Mouse (Mus musculus) stomach, embryonic 15.5 days (tissue): Measurements from ENCODE around the gene Mark4. TPM values are rescaled to one million over a fixed set of nuclear protein-coding genes. Genes with fewer than 3 reads are reported as not detected.
A peak's percentile ranks its signal among the peaks of the same experiment; 100 is the strongest.

ENCODE experiments used
- ATAC-seq: fragments of 200-750 bp; cut with Nextera tagmentation; 2 replicates; pipeline ENCODE4 v1.8.0; 2017; ENCODE audit warnings: low read depth, moderate number of reproducible peaks, moderate TSS enrichment; ENCODE audit not compliant: insufficient read depth, low FRiP score
- H3K27ac ChIP-seq: fragments of 300-500 bp; sonication (generic); 2 replicates; pipeline ENCODE4 v1.5.1; 2015; ENCODE audit warnings: mild to moderate bottlenecking, inconsistent platforms
- H3K27me3 ChIP-seq: fragments of 300-500 bp; sonication (generic); replicated peaks from 2 replicates; pipeline ENCODE4 v1.6.1; 2015; ENCODE audit warnings: inconsistent platforms
- H3K36me3 ChIP-seq: fragments of 300-500 bp; sonication (generic); 2 replicates; pipeline ENCODE4 v1.6.1; 2015; ENCODE audit warnings: inconsistent platforms
- H3K4me1 ChIP-seq: fragments of 300-500 bp; sonication (generic); 2 replicates; pipeline ENCODE4 v1.6.1; 2015; ENCODE audit warnings: inconsistent platforms
- H3K4me2 ChIP-seq: fragments of 300-500 bp; sonication (generic); 2 replicates; pipeline ENCODE4 v1.6.1; 2015; ENCODE audit warnings: mild to moderate bottlenecking, inconsistent platforms
- H3K4me3 ChIP-seq: fragments of 300-500 bp; sonication (generic); replicated peaks from 2 replicates; pipeline ENCODE4 v1.5.1; 2015; ENCODE audit warnings: inconsistent platforms
- H3K9ac ChIP-seq: fragments of 300-500 bp; sonication (generic); 2 replicates; pipeline ENCODE4 v1.6.1; 2015; ENCODE audit warnings: inconsistent platforms
- H3K9me3 ChIP-seq: fragments of 300-500 bp; sonication (generic); 2 replicates; pipeline ENCODE4 v1.6.1; 2016; ENCODE audit warnings: inconsistent platforms
- WGBS: fragments of 180-500 bp; shearing (Covaris S2); methylation state at CpG from one replicate; pipeline ENCODE4 v1.1.7; 2015; 5-methylcytosine and 5-hydroxymethylcytosine counted together
- polyA plus RNA-seq: library from polyadenylated mRNA; unstranded; fragments of >200 nt; fragmentation: Nextera tagmentation; extraction: Ambion mirVana; gene quantifications from 2 replicates; pipeline ENCODE4 v1.2.1, GENCODE M21; 2015

The Mark4 gene
- polyA plus RNA-seq, 1 experiment from 2014 or later = 7.8 TPM

GRCm38 (mm10) chr7:19405417-19405816, 53.2 kb downstream of the Mark4 start:
- Histone ChIP-seq H3K27ac (no peak overlapping the region), H3K9ac (no peak overlapping the region), H3K36me3 (no peaks in the 10 kb centered on the region), H3K4me1 (0 out of 2 replicates have a peak, but pooled peaks cover 4% of the 10 kb centered on the region), H3K4me3 (no peak overlapping the region), H3K4me2 (peak overlapping the region; percentile 40; the same call in 1 of the 2 replicates), H3K9me3 (no peaks in the 10 kb centered on the region), H3K27me3 (peaks cover 31% of the 10 kb centered on the region)
- ATAC-seq = no peak
- WGBS = 1% methylated on average over 19 of the region's 19 CpGs

- Histone ChIP-seq H3K4me1 (peaks cover 8% of the 10 kb centered on the region; the same call in 1 of the 2 replicates), H3K4me2 (peak within 1 kb of the TSS; percentile 79), H3K27ac (no peak within 1 kb of the TSS), H3K27me3 (peaks cover 33% of the 10 kb centered on the region), H3K9ac (peak within 1 kb of the TSS; percentile 44; the same call in 1 of the 2 replicates), H3K9me3 (no peaks in the 10 kb centered on the region), H3K36me3 (no peaks in the 10 kb centered on the region), H3K4me3 (peak within 1 kb of the TSS; percentile 62)
- 48% methylated on average over 7 of the region's 7 CpGs for WGBS
- no peak for ATAC-seq
Observed at GRCm38 (mm10) chr7:19404476-19404875, 54.1 kb downstream of the Mark4 start, which contains the start of gene Ckm. Gene Ckm, plus strand, starts transcription at chr7:19404776.

DNA sequence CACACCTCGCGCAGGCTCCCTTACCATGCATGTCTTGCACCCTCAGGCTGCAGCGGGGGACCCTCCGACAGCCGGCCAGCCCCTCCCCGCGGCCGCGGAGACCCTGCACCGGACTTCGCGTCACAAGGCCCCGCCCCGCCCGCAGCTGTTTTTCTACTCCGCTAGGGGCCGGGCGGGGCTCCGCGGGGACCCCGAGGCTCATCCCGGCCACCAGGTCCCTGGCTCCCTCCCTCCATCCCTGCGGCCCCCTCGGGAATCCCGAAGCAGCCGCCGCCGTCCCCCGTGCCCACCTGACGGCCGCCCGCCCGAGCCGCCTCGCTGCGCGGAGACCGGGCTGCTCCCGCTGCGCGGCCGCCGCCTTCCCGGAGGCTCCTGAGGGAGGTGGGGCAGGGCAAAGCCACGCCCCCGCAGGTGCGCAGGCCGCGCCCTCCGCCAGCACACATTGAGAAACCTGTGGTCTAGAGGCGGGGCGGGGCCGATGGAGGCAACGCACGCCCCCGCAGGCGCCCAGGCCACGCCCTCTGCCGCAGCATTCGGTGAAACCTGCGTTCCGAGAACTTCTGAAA, 54.8 kb downstream of the Mark4 start, which contains the start of gene Klc3:
Gene Klc3 (minus strand): TSS at position 374 of the 566 bp plus-strand sequence.
- H3K4me3 ChIP-seq = peak within 1 kb of the TSS; percentile 62
- no peaks in the 10 kb centered on the region for H3K9me3 ChIP-seq
- peak within 1 kb of the TSS; percentile 44; the same call in 1 of the 2 replicates for H3K9ac ChIP-seq
- H3K27me3 ChIP-seq = peaks cover 36% of the 10 kb centered on the region
- peak; percentile 75 for ATAC-seq
- WGBS = under 1% methylated on average over 62 of the region's 62 CpGs
- H3K27ac ChIP-seq = no peak within 1 kb of the TSS
- peak within 1 kb of the TSS; percentile 79 for H3K4me2 ChIP-seq
- H3K36me3 ChIP-seq = no peaks in the 10 kb centered on the region
- H3K4me1 ChIP-seq = peaks cover 12% of the 10 kb centered on the region

DNA sequence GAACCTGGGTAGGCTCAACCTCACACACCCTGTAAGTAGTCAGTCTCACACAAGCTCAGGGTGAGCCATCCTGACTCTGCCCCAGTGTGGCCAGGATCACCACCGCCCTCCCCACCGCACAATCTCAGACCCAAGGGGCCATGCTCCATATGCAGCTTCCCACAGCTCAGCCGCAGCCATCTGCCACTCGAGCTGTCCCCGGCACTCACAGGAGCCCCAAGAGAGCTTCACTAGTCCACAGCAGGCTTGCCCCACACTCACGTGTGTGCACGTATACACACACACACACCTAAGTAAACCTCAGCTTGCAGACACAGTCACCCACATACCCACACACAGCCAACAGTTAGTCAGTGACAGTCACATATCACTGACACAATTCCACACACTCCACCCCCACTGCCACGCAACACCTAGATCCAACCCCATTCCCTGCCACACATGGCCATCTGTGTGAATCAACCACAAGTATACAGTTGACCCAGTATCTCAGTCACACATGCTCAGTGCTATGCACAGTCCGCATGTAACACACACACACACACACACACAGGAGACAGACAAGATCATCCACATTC, 56.0 kb downstream of the Mark4 start:
- 81% methylated on average over 9 of the region's 9 CpGs for WGBS

DNA sequence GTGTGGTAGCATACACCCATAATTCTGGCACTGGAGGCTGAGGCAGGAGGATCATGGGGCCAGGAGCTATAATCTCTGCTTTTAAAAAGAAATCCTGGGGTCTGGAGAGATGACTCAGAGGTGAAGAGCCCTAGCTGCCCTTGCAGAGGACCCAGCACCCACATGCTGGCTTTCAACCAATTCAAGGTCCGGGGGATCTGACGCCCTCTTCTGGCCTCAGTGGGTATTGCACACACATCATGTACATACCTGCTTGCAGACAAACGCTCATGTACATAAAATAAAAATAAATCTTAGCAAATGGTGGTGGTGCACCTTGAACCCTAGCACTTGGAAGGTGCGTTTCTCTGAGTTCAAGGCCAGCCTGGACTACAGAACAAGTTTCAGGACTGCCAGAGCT, 57.7 kb downstream of the Mark4 start:
- peaks cover 36% of the 10 kb centered on the region for H3K27me3 ChIP-seq
- H3K9me3 ChIP-seq = no peaks in the 10 kb centered on the region
- no peak overlapping the region for H3K4me3 ChIP-seq
- no peaks in the 10 kb centered on the region for H3K36me3 ChIP-seq
- no peak overlapping the region for H3K27ac ChIP-seq
- WGBS = 76% methylated on average over 4 of the region's 4 CpGs
- no peak overlapping the region for H3K9ac ChIP-seq
- peaks cover 12% of the 10 kb centered on the region for H3K4me1 ChIP-seq
- no peak overlapping the region for H3K4me2 ChIP-seq
- ATAC-seq = no peak

More for the DNA sequence above, 56.0 kb downstream of the Mark4 start:
- Histone ChIP-seq H3K4me3 (no peak overlapping the region), H3K36me3 (no peaks in the 10 kb centered on the region), H3K4me2 (no peak overlapping the region), H3K9me3 (no peaks in the 10 kb centered on the region), H3K27me3 (peaks cover 36% of the 10 kb centered on the region), H3K9ac (no peak overlapping the region), H3K4me1 (peaks cover 12% of the 10 kb centered on the region), H3K27ac (no peak overlapping the region)
- no peak for ATAC-seq

GRCm38 (mm10) chr7:19399496-19400280, 58.9 kb downstream of the Mark4 start:
- WGBS = 3% methylated on average over 27 of the region's 27 CpGs
- Histone ChIP-seq H3K4me2 (peak overlapping the region; percentile 56), H3K27ac (peak overlapping the region; percentile 7; the same call in 1 of the 2 replicates), H3K9me3 (no peaks in the 10 kb centered on the region), H3K9ac (0 out of 2 replicates have a peak overlapping the region, but pooled peaks have one; percentile 19), H3K27me3 (peaks cover 26% of the 10 kb centered on the region), H3K36me3 (peaks cover 8% of the 10 kb centered on the region; the same call in 1 of the 2 replicates), H3K4me1 (peaks cover 12% of the 10 kb centered on the region), H3K4me3 (peak overlapping the region; percentile 30)
- ATAC-seq = peak; percentile 44

DNA sequence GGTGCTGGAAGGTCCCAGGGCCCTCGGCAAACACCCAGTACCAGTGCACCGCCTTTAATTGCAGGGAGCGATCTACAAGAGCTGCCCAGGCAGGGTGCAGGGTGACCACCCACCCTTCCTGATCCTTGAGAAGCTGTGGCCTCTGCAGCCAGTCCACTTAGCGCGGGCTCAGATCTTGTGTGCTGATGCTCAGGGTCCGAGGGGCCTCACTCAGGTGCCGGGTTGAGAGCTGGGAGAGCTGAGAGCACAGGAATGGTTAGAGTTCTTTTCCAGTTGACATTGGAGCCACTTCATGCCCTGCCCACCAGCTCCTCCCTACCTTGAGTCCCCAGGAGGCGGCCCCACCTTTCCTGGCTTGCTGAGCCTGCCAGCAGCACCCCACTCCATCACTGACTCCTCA, 64.1 kb downstream of the Mark4 start:
- Histone ChIP-seq H3K36me3 (peaks cover 53% of the 10 kb centered on the region), H3K4me3 (no peak overlapping the region), H3K4me2 (no peak overlapping the region), H3K27ac (no peak overlapping the region), H3K9me3 (no peaks in the 10 kb centered on the region), H3K27me3 (peaks cover 3% of the 10 kb centered on the region; the same call in 1 of the 2 replicates), H3K9ac (no peak overlapping the region), H3K4me1 (peaks cover 3% of the 10 kb centered on the region; the same call in 1 of the 2 replicates)
- ATAC-seq = no peak
- WGBS = 81% methylated on average over 8 of the region's 8 CpGs

GRCm38 (mm10) chr7:19388699-19389413, 69.8 kb downstream of the Mark4 start:
- H3K4me1 ChIP-seq = no peaks in the 10 kb centered on the region
- H3K4me3 ChIP-seq = no peak overlapping the region
- no peak for ATAC-seq
- no peak overlapping the region for H3K27ac ChIP-seq
- H3K36me3 ChIP-seq = peaks cover 64% of the 10 kb centered on the region
- no peaks in the 10 kb centered on the region for H3K9me3 ChIP-seq
- no peak overlapping the region for H3K4me2 ChIP-seq
- H3K9ac ChIP-seq = no peak overlapping the region
- H3K27me3 ChIP-seq = no peaks in the 10 kb centered on the region
- 80% methylated on average over 10 of the region's 10 CpGs for WGBS

GRCm38 (mm10) chr7:19383708-19384107, 74.9 kb downstream of the Mark4 start:
- H3K4me1 ChIP-seq = peaks cover 10% of the 10 kb centered on the region
- H3K36me3 ChIP-seq = peaks cover 20% of the 10 kb centered on the region
- WGBS = 84% methylated on average over 9 of the region's 9 CpGs
- no peak overlapping the region for H3K4me2 ChIP-seq
- no peaks in the 10 kb centered on the region for H3K27me3 ChIP-seq
- H3K9me3 ChIP-seq = no peaks in the 10 kb centered on the region
- H3K4me3 ChIP-seq = no peak overlapping the region
- H3K27ac ChIP-seq = no peak overlapping the region
- no peak overlapping the region for H3K9ac ChIP-seq
- no peak for ATAC-seq

GRCm38 (mm10) chr7:19382166-19382541, 76.5 kb downstream of the Mark4 start:
- H3K9me3 ChIP-seq = no peaks in the 10 kb centered on the region
- H3K27me3 ChIP-seq = no peaks in the 10 kb centered on the region
- H3K36me3 ChIP-seq = peaks cover 16% of the 10 kb centered on the region
- H3K27ac ChIP-seq = peak overlapping the region; percentile 22; the same call in 1 of the 2 replicates
- peak overlapping the region; percentile 70 for H3K4me2 ChIP-seq
- peak; percentile 52 for ATAC-seq
- H3K9ac ChIP-seq = peak overlapping the region; percentile 92
- peak overlapping the region; percentile 95 for H3K4me3 ChIP-seq
- WGBS = under 1% methylated on average over 34 of the region's 37 CpGs
- H3K4me1 ChIP-seq = peaks cover 10% of the 10 kb centered on the region

DNA sequence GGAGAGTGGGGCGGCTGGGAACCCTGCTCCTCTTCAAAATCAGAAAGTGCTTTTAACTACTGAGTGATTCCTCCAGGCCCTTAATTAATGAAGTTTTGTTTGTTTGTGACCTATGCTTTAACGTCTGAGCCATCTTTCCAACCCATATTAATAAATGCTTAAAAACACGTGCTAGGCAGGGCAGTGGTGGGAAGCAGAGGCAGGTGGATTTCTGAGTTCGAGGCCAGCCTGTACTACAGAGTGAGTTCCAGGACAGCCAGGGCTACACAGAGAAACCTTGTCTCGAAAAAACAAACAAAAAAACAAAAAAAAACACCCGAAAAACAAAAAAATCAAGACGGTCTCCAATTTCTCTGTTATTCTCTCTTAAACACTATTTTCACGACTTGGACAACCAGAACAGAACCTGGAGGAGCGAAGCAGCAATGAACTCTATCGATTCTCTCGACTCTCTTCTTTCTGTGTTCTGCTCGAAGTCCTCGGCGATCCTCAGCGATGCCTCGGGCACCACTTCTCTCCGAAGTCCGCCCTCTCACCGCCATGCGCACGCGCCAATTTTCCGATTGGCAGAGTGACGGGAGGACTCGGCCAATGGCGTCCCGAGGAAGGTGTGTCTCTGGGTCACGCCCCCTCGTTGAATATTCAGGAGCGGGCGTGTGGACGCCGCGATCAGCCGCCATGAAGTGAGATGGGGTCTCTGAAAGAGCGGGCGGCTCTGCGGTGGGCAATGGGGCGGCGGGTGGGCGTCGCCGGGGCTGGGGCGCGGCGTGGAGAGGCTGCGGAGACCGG, 77.0 kb downstream of the Mark4 start, which contains the start of gene Ercc2:
Gene Ercc2 (plus strand): TSS at position 634 of the 789 bp plus-strand sequence.
- WGBS = 6% methylated on average over 48 of the region's 48 CpGs
- H3K4me3 ChIP-seq = peak within 1 kb of the TSS; percentile 95
- H3K27ac ChIP-seq = peak within 1 kb of the TSS; percentile 22; the same call in 1 of the 2 replicates

More for the DNA sequence above, 77.0 kb downstream of the Mark4 start, which contains the start of gene Ercc2:
- Histone ChIP-seq H3K9ac (peak within 1 kb of the TSS; percentile 92), H3K4me1 (peaks cover 10% of the 10 kb centered on the region), H3K4me2 (peak within 1 kb of the TSS; percentile 70), H3K27me3 (no peaks in the 10 kb centered on the region), H3K9me3 (no peaks in the 10 kb centered on the region), H3K36me3 (peaks cover 10% of the 10 kb centered on the region; the same call in 1 of the 2 replicates)
- ATAC-seq = peak; percentile 96
